Mouse (Mus musculus) stomach, postnatal 0 days (tissue): ENCODE data around the gene Rabggta. TPM values are rescaled to one million over a fixed set of nuclear protein-coding genes. Genes with fewer than 3 reads are reported as not detected.

Source experiments
- ATAC-seq: fragments of 200-750 bp; cut with Nextera tagmentation; 2 replicates; pipeline ENCODE4 v1.8.0; 2017; ENCODE audit not compliant: low FRiP score, low TSS enrichment
- DNase-seq: peaks from one replicate; pipeline ENCODE4 v3.0.0-alpha.2; 2016; ENCODE audit warnings: low spot score
- H3K27ac ChIP-seq: fragments of 300-500 bp; sonication (generic); replicated peaks from 2 replicates; pipeline ENCODE4 v1.5.1; 2014; ENCODE audit warnings: mild to moderate bottlenecking, control low read depth
- H3K27me3 ChIP-seq: fragments of 300-500 bp; sonication (generic); 2 replicates; pipeline ENCODE4 v1.6.1; 2014; ENCODE audit warnings: low read length; ENCODE audit not compliant: control insufficient read depth, insufficient read depth
- H3K36me3 ChIP-seq: fragments of 300-500 bp; sonication (generic); 2 replicates; pipeline ENCODE4 v1.6.1; 2014; ENCODE audit warnings: low read length, mixed read lengths; ENCODE audit not compliant: control insufficient read depth, insufficient read depth
- H3K4me1 ChIP-seq: fragments of 300-500 bp; sonication (generic); replicated peaks from 2 replicates; pipeline ENCODE4 v1.6.1; 2014; ENCODE audit warnings: antibody characterized with exemption; ENCODE audit not compliant: control insufficient read depth, insufficient read depth
- H3K4me2 ChIP-seq: fragments of 300-500 bp; sonication (generic); replicated peaks from 2 replicates; pipeline ENCODE4 v1.6.1; 2014; ENCODE audit warnings: low read depth, mild to moderate bottlenecking, control low read depth, moderate library complexity
- H3K4me3 ChIP-seq: fragments of 300-500 bp; sonication (generic); 2 replicates; pipeline ENCODE4 v1.5.1; 2014; ENCODE audit warnings: low read depth, low read length, control low read depth
- H3K9ac ChIP-seq: fragments of 300-500 bp; sonication (generic); 2 replicates; pipeline ENCODE4 v1.6.1; 2014; ENCODE audit warnings: mild to moderate bottlenecking, low read length, control low read depth, mixed read lengths
- H3K9me3 ChIP-seq: fragments of 300-500 bp; sonication (generic); 2 replicates; pipeline ENCODE4 v1.6.1; 2016; ENCODE audit warnings: low read length; ENCODE audit not compliant: control insufficient read depth
- CTCF ChIP-seq: IDR thresholded peaks from 2 replicates; pipeline ENCODE4 v1.5.1; 2016; ENCODE audit warnings: antibody characterized with exemption, low read depth, mild to moderate bottlenecking, moderate library complexity
- EP300 ChIP-seq: optimal IDR thresholded peaks from 2 replicates; pipeline ENCODE3; 2016; ENCODE audit warnings: antibody characterized with exemption
- WGBS: fragments of 180-500 bp; shearing (Covaris S2); extraction: QIAGEN DNeasy Blood & Tissue Kit; methylation state at CpG from one replicate; pipeline ENCODE4 v1.1.7; 2014; 5-methylcytosine and 5-hydroxymethylcytosine counted together
- polyA plus RNA-seq: library from polyadenylated mRNA; unstranded; fragments of >200 nt; fragmentation: Nextera tagmentation; extraction: Ambion mirVana; gene quantifications from 2 replicates; pipeline ENCODE4 v1.2.1, GENCODE M21; 2015

Gene Rabggta
- polyA plus RNA-seq, 1 experiment from 2014 or later = 27.3 TPM

GRCm38 (mm10) chr14:55757566-55757965 is 35.5 kb upstream of the Rabggta start:
- H3K9ac ChIP-seq = no peak overlapping the region
- TF ChIP-seq EP300 = no peak
- no peak for TF ChIP-seq CTCF
- peak overlapping the region; percentile 29; the same call in 1 of the 2 replicates for H3K4me2 ChIP-seq
- H3K27me3 ChIP-seq = no peaks in the 10 kb centered on the region
- WGBS = 68% methylated on average over 6 of the region's 6 CpGs
- H3K4me3 ChIP-seq = no peak overlapping the region; the same call in 1 of the 2 replicates
- DNase-seq (peak; percentile 43), ATAC-seq (peak; percentile 36)
- peaks cover 21% of the 10 kb centered on the region; the same call in 1 of the 2 replicates for H3K36me3 ChIP-seq
- no peaks in the 10 kb centered on the region for H3K9me3 ChIP-seq
- peak overlapping the region; percentile 63 for H3K27ac ChIP-seq
- no peaks in the 10 kb centered on the region; the same call in 1 of the 2 replicates for H3K4me1 ChIP-seq

- ATAC-seq (no peak), DNase-seq (no peak)
- Histone ChIP-seq H3K9me3 (no peaks in the 10 kb centered on the region), H3K9ac (no peak overlapping the region), H3K4me3 (no peak overlapping the region), H3K27ac (no peak overlapping the region), H3K4me1 (peaks cover 9% of the 10 kb centered on the region), H3K27me3 (no peaks in the 10 kb centered on the region), H3K4me2 (no peak overlapping the region), H3K36me3 (peaks cover 14% of the 10 kb centered on the region)
- TF ChIP-seq EP300 (no peak), CTCF (peak; percentile 25; the same call in 1 of the 2 replicates)
- WGBS = 82% methylated on average over 10 of the region's 10 CpGs
Observed at GRCm38 (mm10) chr14:55747051-55747847, 25.2 kb upstream of the Rabggta start.

- WGBS = 0% methylated on average over 31 of the region's 31 CpGs
- Histone ChIP-seq H3K27me3 (no peaks in the 10 kb centered on the region), H3K27ac (peak overlapping the region; percentile 69), H3K4me1 (peaks cover 9% of the 10 kb centered on the region), H3K4me3 (peak overlapping the region; percentile 89), H3K36me3 (peaks cover 10% of the 10 kb centered on the region; the same call in 1 of the 2 replicates), H3K4me2 (peak overlapping the region; percentile 64), H3K9me3 (no peaks in the 10 kb centered on the region), H3K9ac (peak overlapping the region; percentile 79)
- DNase-seq (no peak), ATAC-seq (no peak)
- TF ChIP-seq EP300 = no peak
- no peak for TF ChIP-seq CTCF
Observed at GRCm38 (mm10) chr14:55745861-55746237, 23.8 kb upstream of the Rabggta start.

- DNase-seq (peak; percentile 96), ATAC-seq (peak; percentile 88)
- TF ChIP-seq EP300 (no peak), CTCF (0 out of 2 replicates have a peak, but pooled peaks have one; percentile 16)
- H3K4me3 ChIP-seq = peak within 1 kb of the TSS; percentile 89
- peak within 1 kb of the TSS; percentile 64 for H3K4me2 ChIP-seq
- no peaks in the 10 kb centered on the region for H3K9me3 ChIP-seq
- H3K27me3 ChIP-seq = no peaks in the 10 kb centered on the region
- H3K4me1 ChIP-seq = peaks cover 9% of the 10 kb centered on the region
- peak within 1 kb of the TSS; percentile 79 for H3K9ac ChIP-seq
- WGBS = 1% methylated on average over 45 of the region's 48 CpGs
- peaks cover 10% of the 10 kb centered on the region; the same call in 1 of the 2 replicates for H3K36me3 ChIP-seq
- peak within 1 kb of the TSS; percentile 69 for H3K27ac ChIP-seq
Observed at GRCm38 (mm10) chr14:55745180-55745860, 23.3 kb upstream of the Rabggta start, which contains the start of the genes Dhrs1 and Nop9. Gene Dhrs1 (minus strand): TSS chr14:55745690. Gene Nop9 (plus strand): TSS chr14:55745693.

- Histone ChIP-seq H3K4me1 (peaks cover 9% of the 10 kb centered on the region), H3K9ac (peak overlapping the region; percentile 45; the same call in 1 of the 2 replicates), H3K4me3 (no peak overlapping the region), H3K9me3 (no peaks in the 10 kb centered on the region), H3K4me2 (peak overlapping the region; percentile 38), H3K27ac (no peak overlapping the region), H3K27me3 (no peaks in the 10 kb centered on the region), H3K36me3 (0 out of 2 replicates have a peak, but pooled peaks cover 5% of the 10 kb centered on the region)
- peak; percentile 89 for DNase-seq
- TF ChIP-seq CTCF (peak; percentile 98), EP300 (no peak)
- peak; percentile 74 for ATAC-seq
- WGBS = 14% methylated on average over 10 of the region's 10 CpGs
Observed at GRCm38 (mm10) chr14:55743711-55744110, 21.6 kb upstream of the Rabggta start.
